Mouse (Mus musculus): Measurements from ENCODE around the gene Gm4792. TPM values are rescaled to one million over a fixed set of nuclear protein-coding genes. Genes with fewer than 3 reads are reported as not detected.

Gm4792 gene
- polyA plus RNA-seq, 1 experiment from 2014 or later = 0.63 TPM

DNA sequence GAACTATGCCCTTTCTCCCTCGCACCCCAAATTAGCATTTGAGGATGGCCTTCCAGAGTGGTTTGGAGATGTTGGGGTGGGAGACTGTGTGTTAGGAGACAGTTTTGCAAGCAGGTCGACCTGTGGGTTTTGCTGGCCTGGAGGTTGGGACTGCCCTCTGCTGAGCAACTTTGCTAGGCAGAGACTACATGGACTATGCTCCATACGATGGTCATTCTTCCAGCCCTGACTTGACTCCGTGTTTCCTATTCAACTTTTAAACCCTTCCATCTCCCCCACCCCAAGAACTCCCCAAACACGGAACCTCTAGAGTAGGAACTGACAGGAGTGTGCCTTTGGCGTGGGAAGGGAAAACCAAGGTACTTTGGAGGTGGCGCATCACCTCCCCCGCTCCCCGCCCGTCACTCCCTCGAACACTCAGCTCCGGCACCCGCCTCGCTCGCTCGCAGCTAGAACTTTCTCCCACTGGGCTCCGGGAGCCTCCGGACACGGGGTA lies 13.1 kb upstream of the Gm4792 start, which contains the start of gene Tmcc3:
Gene Tmcc3 (plus strand): TSS at position 439 of the 496 bp plus-strand sequence.
- DNase-seq (ENCODE audit: low spot score) (peak; percentile 35), ATAC-seq (ENCODE audit: low FRiP score, low TSS enrichment) (no peak)
- TF ChIP-seq CTCF (IDR thresholded peaks at IDR 0.05; ENCODE audit: low read depth) (peak; percentile 27; the same call in 1 of the 2 replicates), EP300 (optimal IDR thresholded peaks at IDR 0.05) (no peak)
- 2% methylated on average over 19 of the region's 19 CpGs for WGBS
- H3K4me1 ChIP-seq (replicated peaks; ENCODE audit: control insufficient read depth, insufficient read depth) = no peaks in the 10 kb centered on the region
- H3K9ac ChIP-seq (ENCODE audit: low read length) = peak within 1 kb of the TSS; percentile 53
- no peaks in the 10 kb centered on the region for H3K9me3 ChIP-seq (ENCODE audit: control insufficient read depth, low read length)
- H3K4me3 ChIP-seq (ENCODE audit: low read depth, low read length) = peak within 1 kb of the TSS; percentile 51
- H3K27me3 ChIP-seq (ENCODE audit: control insufficient read depth, insufficient read depth, low read length) = no peaks in the 10 kb centered on the region
- H3K4me2 ChIP-seq (replicated peaks; ENCODE audit: low read depth) = peak within 1 kb of the TSS; percentile 92
- no peak within 1 kb of the TSS for H3K27ac ChIP-seq (replicated peaks)
- H3K36me3 ChIP-seq (ENCODE audit: control insufficient read depth, insufficient read depth, low read length) = no peaks in the 10 kb centered on the region

DNA sequence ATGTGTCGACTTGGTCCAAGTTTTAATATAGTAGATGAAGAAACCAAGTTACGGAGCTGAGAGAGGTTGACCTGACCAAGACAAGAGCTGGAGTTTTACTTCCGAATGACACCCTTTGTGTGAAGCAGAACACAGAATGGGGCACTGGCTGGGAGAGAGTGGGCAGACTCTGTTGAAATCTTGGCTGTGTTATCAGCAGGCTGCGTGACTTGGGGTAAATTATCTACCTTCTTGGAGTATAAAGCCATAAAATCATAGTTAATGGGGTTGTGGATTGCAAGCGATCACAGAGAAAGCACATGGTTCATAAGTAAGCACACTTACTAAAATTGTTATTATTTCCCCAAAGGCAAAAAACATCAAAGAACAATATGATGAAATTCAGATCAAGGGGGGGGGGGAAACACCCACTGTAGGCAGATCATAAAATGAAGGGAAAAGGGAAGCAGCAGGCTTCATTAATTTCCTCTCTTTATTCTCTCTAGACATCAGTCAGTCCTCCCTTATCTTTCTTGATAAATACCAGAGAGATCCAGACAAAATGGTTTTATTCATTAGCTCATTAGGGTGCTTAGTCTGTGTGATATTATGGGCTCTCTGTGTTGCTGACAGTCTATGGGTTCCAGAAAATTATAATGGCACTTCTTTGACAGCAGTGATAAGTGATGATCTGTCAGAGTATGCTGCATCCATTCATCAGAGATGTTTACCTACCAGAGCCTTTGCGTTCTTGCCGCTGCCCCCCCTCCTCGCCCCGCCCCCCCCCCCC lies 12.2 kb upstream of the Gm4792 start:
- Histone ChIP-seq H3K4me3 (ENCODE audit: low read depth, low read length) (no peak overlapping the region), H3K36me3 (ENCODE audit: control insufficient read depth, insufficient read depth, low read length) (no peaks in the 10 kb centered on the region), H3K4me2 (replicated peaks; ENCODE audit: low read depth) (no peak overlapping the region), H3K9me3 (ENCODE audit: control insufficient read depth, low read length) (no peaks in the 10 kb centered on the region), H3K4me1 (replicated peaks; ENCODE audit: control insufficient read depth, insufficient read depth) (no peaks in the 10 kb centered on the region), H3K27ac (replicated peaks) (no peak overlapping the region), H3K27me3 (ENCODE audit: control insufficient read depth, insufficient read depth, low read length) (no peaks in the 10 kb centered on the region), H3K9ac (ENCODE audit: low read length) (no peak overlapping the region)
- DNase-seq (ENCODE audit: low spot score) = no peak
- ATAC-seq (ENCODE audit: low FRiP score, low TSS enrichment) = no peak
- no peak for TF ChIP-seq EP300 (optimal IDR thresholded peaks at IDR 0.05)
- no peak for TF ChIP-seq CTCF (IDR thresholded peaks at IDR 0.05; ENCODE audit: low read depth)
- 53% methylated on average over 7 of the region's 9 CpGs for WGBS

DNA sequence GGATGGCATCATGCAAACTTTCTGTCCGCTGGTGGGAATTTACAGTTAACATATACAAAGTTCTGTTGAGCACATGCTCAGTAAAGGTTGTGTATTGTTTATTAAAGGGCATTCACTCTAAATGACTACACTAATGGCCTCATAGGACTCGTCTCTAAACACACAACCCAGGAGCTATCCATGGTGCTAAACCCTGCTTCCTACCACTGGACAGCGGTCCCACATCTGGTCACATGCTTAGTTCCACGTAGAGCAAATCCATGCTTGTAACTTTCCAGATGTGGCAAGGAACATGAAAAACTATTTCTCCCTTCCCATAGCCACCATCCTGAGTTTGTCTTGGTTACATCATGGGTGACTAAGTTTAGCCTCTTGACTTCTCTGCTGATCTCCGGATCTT lies 7.0 kb upstream of the Gm4792 start:
- no peaks in the 10 kb centered on the region for H3K27me3 ChIP-seq (ENCODE audit: control insufficient read depth, insufficient read depth, low read length)
- no peaks in the 10 kb centered on the region for H3K9me3 ChIP-seq (ENCODE audit: control insufficient read depth, low read length)
- DNase-seq (ENCODE audit: low spot score) = peak; percentile 35
- H3K4me1 ChIP-seq (replicated peaks; ENCODE audit: control insufficient read depth, insufficient read depth) = no peaks in the 10 kb centered on the region
- H3K36me3 ChIP-seq (ENCODE audit: control insufficient read depth, insufficient read depth, low read length) = no peaks in the 10 kb centered on the region
- ATAC-seq (ENCODE audit: low FRiP score, low TSS enrichment) = no peak
- no peak overlapping the region for H3K4me3 ChIP-seq (ENCODE audit: low read depth, low read length)
- TF ChIP-seq CTCF (IDR thresholded peaks at IDR 0.05; ENCODE audit: low read depth) = no peak
- WGBS = 47% methylated on average over 5 of the region's 5 CpGs
- H3K27ac ChIP-seq (replicated peaks) = no peak overlapping the region
- no peak overlapping the region for H3K9ac ChIP-seq (ENCODE audit: low read length)
- no peak overlapping the region for H3K4me2 ChIP-seq (replicated peaks; ENCODE audit: low read depth)

DNA sequence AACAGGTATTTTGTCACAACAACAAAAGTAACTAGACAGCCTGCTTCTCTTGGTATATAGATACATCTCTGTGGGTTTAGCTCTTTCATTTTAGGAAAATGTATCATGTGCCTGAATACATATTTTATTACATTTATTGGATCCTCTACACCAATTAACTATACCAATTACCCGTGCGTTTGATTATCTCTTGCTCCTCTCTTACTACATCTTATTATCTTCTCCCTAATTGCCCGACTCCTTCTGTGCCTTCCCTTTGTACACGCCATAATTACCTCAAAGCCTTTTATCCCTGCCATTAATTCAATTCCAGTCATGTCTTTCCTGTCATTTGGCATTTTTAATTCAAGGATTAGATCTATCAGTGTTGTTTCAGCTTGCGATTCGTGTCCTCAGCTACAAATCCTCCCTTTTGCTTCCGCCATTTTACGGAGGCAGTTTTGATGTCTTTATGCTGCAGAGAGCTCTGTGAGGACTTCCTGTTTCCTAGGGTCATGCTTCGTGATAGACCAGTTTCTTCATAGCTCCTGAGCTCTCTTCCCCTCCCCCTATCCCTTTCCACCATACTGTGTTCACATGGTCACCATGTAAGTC lies 5.7 kb upstream of the Gm4792 start:
- H3K36me3 ChIP-seq (ENCODE audit: control insufficient read depth, insufficient read depth, low read length) = no peaks in the 10 kb centered on the region
- no peak overlapping the region for H3K4me2 ChIP-seq (replicated peaks; ENCODE audit: low read depth)
- H3K9me3 ChIP-seq (ENCODE audit: control insufficient read depth, low read length) = no peaks in the 10 kb centered on the region
- 85% methylated on average over 9 of the region's 9 CpGs for WGBS
- no peak for ATAC-seq (ENCODE audit: low FRiP score, low TSS enrichment)
- no peak overlapping the region for H3K4me3 ChIP-seq (ENCODE audit: low read depth, low read length)
- H3K27me3 ChIP-seq (ENCODE audit: control insufficient read depth, insufficient read depth, low read length) = no peaks in the 10 kb centered on the region
- no peak overlapping the region for H3K27ac ChIP-seq (replicated peaks)
- DNase-seq (ENCODE audit: low spot score) = no peak
- TF ChIP-seq CTCF (IDR thresholded peaks at IDR 0.05; ENCODE audit: low read depth) = no peak
- H3K4me1 ChIP-seq (replicated peaks; ENCODE audit: control insufficient read depth, insufficient read depth) = no peaks in the 10 kb centered on the region
- H3K9ac ChIP-seq (ENCODE audit: low read length) = no peak overlapping the region

DNA sequence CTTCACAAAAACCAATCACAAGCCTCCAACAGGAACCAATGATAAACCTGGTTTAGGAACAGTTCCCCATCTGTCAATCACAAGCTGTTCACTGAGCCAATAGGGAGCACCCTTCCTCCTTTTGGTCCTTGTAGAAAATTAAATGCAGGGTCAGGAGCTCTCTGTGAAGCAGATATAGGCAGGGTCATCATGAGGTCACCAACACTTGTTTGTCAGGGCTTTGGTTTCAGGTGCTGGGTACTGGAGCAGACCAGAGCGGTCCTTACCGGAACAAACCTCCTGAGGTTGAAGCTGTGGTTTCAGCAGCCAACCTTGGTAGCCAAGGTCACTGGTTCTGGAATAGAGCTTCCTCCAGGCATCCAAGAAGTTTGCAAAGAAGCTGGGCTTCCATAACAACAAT lies 798 bp upstream of the Gm4792 start:
- 88% methylated on average over 2 of the region's 2 CpGs for WGBS
- Histone ChIP-seq H3K27me3 (ENCODE audit: control insufficient read depth, insufficient read depth, low read length) (no peaks in the 10 kb centered on the region), H3K36me3 (ENCODE audit: control insufficient read depth, insufficient read depth, low read length) (no peaks in the 10 kb centered on the region), H3K9me3 (ENCODE audit: control insufficient read depth, low read length) (no peaks in the 10 kb centered on the region), H3K4me2 (replicated peaks; ENCODE audit: low read depth) (no peak overlapping the region), H3K27ac (replicated peaks) (no peak overlapping the region), H3K9ac (ENCODE audit: low read length) (no peak overlapping the region), H3K4me3 (ENCODE audit: low read depth, low read length) (no peak overlapping the region), H3K4me1 (replicated peaks; ENCODE audit: control insufficient read depth, insufficient read depth) (no peaks in the 10 kb centered on the region)
- DNase-seq (ENCODE audit: low spot score) (no peak), ATAC-seq (ENCODE audit: low FRiP score, low TSS enrichment) (no peak)
- TF ChIP-seq CTCF (IDR thresholded peaks at IDR 0.05; ENCODE audit: low read depth) (no peak), EP300 (optimal IDR thresholded peaks at IDR 0.05) (no peak)

Measured in stomach, postnatal 0 days (tissue).